Mouse (Mus musculus): ENCODE measurements around the gene Wfdc3.

Wfdc3 gene

DNA sequence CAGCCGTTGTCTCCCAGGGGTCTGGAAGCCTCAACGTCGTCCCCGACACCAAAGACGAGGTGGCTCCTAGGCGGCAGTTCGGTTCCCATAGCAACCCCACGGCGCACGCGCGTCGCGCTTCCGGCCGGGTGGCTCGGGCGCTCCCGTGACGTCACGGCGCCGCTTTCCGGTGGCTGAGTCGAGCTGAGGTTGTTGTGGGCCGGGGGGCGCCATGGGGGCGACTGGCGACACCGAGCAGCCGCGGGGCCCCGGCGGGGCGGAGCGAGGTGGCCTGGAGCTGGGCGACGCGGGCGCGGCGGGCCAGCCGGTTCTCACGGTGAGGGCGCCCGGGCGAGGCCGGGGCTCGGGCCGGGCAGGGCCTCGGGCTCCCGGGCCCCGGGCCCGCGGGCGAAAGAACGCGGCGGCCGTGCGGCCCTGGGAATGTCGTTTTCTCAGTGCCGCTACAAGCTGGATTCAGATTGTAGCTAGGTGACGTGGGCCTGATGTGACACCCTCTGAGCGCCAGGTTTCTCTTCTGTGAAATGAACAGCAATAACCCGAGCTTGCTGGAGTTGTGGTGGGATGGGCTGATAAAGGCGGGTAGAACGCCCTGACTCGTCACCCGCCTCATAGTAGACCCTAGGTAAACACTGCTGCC is at the start of gene Wfdc3, which contains the start of gene Dnttip1:
Gene Wfdc3, minus strand, starts transcription at position 89 of the 637 bp plus-strand sequence.
Gene Dnttip1, plus strand, starts transcription at position 141 of the 637 bp plus-strand sequence.
- peak; percentile 84 for DNase-seq (ENCODE audit: low read depth)

DNA sequence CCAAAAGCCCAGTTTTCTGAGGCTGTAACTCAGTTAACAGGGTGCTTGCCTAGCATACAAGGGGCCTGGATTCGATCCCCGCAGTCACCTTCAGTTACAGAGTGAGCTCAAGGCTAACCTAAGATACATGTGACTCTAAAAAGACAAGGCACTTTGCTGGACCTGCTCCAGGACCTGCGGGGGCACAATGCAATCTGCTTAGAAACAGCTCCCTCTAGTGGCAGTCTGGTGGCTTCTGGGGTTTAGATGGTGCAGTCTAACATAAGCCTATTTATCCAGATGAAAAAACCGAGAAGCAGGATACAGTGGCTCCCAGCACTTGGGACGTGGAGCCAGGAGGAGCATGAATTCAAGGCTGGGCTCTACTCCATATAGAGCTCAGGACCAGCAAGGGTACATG is 48.6 kb upstream of the Wfdc3 start:
- peak; percentile 87 for DNase-seq (ENCODE audit: low read depth)

DNA sequence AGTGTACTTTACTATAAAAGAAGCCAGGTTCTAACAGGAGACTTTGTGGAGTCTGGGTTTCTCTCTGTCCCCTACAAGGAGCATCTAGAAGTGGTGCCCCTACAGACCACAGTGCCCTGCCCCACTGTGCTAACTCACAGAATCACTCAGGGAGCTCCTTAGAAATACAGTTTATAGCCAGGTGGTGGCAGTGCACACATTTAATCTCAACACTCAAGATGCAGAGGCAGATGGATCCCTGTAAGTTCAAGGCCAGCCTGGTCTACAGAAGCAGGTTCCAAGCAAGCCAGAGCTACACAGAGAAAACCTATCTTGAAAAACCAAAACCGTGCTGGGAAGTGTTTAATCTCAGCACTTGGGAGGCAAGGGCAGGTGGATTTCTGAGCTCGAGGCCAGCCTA is 48.0 kb upstream of the Wfdc3 start:
- DNase-seq (ENCODE audit: low read depth), result no peak

DNA sequence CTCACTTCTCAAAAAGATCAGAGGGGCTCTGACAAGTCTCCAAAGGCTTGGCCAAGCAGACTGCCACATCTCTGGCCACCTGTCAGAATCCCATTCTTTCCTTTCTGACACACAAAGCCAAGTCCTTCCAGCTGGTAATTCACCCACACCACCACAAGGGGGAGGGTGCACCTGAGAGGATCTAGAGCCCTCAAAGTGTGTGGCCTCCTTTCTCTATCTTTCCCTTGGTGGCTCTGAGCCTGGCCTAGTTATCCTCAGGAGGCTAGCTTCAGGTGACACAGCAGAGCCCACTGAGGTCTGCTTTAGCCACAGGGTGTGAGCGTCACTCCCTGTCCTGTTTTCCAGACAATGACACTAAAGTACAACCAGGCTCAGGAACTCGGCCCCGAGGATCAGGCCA is 47.5 kb upstream of the Wfdc3 start:
- DNase-seq (ENCODE audit: low read depth), result no peak

DNA sequence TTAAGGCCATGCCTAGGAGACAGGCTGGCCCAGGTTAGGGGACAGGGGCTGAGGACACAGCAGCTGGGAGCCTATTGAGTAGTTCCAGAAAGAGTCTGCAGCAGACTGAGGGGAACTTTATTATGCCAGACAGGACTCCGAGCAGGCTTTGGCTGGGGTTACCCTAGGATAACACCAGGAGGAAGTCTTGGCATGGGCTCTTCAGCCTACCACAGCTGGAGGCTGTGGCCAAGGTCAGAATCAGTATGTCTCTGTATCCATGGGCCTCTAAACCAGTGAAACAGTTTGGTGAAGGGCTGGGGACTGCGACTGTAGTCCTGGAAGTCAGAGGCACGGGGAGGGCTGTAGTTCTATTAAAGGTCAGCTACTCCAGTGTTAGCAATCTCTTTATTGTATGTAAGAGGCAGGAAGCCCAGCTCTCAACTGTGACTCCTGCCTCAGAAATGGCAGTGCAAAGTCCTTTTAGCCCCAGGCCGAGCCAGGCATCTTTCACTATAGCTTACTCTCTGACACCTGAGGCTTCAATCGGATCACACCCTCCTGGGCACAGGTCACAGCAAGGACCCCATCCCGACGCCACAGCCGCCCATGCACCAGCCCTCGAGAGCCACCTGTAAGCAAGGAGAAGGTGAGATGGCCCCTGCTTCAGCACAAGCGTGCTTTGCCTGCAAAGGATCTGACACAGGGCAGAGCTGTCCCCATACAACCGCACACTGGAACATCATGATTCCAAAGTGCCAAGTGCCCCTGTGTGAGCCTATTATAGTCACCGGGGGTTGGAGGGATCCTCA is 46.9 kb upstream of the Wfdc3 start:
- DNase-seq (ENCODE audit: low read depth), result no peak

DNA sequence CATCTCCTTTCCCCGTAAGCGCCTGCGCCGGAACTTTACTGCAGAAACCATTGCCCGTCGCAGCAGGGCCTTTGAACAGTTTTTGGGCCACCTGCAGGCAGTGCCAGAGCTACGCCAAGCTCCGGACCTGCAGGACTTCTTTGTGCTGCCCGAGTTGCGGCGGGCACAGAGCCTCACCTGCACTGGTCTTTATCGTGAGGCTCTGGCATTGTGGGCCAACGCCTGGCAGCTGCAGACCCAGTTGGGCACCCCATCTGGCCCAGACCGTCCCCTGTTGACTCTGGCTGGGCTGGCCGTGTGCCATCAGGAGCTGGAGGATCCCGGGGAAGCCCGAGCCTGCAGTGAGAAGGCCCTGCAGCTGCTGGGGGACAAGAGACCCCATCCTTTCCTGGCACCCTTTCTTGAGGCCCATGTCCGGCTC is 46.1 kb upstream of the Wfdc3 start:
- no peak for DNase-seq (ENCODE audit: low read depth)

DNA sequence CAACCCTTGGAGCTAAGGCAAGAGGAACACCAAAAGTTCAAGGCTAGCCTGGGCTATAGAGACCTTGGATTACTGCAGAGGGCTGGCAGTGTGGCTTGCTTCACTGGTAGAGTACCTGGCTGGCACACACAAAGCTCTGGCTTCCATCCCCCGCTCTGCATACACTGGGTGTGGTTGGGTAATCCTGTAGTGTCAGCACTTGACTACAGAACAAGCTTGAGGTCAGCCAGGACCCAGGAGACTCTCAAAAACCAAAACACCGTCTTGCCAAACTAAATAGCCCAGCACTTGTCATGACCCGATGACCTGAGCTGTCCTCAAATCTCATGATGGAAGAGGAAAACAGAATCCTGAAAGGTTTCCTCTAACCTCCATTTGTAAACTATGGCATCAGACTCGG is 44.7 kb upstream of the Wfdc3 start:
- DNase-seq (ENCODE audit: low read depth), result no peak

DNA sequence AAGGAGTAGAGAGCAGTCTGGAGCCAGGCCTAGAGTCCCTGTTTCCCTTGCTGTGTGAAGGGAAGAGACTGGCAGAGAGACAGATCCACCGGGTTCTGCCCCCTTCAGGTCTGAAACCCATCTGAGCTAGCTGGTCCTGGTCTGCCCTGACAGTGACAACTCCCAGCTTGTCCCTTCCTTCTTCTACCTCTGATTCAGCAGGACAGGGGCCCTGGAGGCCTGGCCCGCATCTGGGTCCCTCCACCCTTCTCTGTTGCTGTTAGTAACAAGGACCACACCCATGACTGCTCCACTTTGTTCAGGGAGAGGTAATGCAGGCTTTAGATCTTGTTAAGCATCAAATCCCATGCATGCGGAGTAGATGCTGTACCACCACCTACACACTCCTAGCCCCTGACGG is 42.7 kb upstream of the Wfdc3 start:
- DNase-seq (ENCODE audit: low read depth), result no peak

DNA sequence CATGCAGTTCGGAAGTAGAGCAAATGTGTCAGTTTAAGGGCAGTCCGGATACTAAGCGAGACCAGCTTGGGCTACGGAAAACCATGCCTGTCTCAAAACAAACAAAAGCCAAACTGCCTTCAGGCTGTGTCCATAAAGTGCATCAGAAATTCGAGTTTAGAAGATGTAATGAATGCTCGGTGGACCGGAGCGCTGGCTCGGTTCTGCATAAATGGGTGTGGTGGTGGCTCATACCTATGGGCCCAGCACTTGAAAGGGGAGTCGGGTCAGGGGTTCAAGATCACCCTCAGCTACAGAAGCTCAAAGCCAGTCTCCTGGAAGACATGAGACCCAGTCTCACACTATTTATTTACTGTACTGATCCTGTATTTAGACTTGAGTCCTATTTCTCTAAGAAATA is 42.0 kb upstream of the Wfdc3 start:
- DNase-seq (ENCODE audit: low read depth), result no peak

DNA sequence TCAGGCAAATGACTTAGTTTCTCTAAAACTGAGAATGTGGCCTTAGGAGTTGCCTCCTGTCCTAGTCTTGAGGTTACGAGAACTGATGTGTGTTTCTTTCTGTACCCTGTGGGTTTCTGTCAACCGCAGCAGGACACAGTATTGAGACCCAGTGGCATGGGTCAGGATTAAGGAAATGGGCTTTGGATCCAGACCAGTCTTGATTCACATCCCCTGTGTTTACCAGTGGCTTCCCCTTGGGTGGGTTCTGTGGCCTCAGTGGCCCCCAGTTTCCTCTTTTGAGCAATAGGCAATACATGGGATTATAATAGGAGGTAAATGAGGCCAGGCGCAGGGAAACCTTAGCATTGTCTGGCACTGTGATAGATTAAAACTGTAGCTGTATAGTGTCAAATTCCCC is 41.3 kb upstream of the Wfdc3 start:
- no peak for DNase-seq (ENCODE audit: low read depth)

DNA sequence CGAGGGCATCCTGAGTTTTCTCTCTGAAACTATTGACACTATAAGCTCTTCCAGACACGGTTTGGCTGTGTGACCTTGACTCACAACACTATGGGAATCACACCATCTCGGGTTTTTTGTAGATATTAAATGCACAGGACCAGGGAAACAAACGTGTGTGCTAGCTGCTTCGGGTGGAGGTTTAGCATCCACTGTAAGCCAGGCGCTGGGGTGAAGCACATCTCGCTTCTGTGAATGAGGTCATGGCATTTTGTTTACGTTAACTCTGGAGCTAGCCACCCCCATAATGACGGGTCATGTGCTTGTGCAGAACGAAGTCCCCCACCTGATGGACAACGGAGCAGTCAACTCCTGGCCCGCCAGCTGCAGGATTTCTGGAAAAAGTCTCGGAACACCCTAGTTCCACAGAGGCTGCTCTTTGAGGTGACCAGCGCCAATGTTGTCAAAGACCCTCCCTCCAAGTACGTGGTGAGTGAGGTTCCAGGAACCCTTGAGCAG is 40.7 kb upstream of the Wfdc3 start:
- no peak for DNase-seq (ENCODE audit: low read depth)

DNA sequence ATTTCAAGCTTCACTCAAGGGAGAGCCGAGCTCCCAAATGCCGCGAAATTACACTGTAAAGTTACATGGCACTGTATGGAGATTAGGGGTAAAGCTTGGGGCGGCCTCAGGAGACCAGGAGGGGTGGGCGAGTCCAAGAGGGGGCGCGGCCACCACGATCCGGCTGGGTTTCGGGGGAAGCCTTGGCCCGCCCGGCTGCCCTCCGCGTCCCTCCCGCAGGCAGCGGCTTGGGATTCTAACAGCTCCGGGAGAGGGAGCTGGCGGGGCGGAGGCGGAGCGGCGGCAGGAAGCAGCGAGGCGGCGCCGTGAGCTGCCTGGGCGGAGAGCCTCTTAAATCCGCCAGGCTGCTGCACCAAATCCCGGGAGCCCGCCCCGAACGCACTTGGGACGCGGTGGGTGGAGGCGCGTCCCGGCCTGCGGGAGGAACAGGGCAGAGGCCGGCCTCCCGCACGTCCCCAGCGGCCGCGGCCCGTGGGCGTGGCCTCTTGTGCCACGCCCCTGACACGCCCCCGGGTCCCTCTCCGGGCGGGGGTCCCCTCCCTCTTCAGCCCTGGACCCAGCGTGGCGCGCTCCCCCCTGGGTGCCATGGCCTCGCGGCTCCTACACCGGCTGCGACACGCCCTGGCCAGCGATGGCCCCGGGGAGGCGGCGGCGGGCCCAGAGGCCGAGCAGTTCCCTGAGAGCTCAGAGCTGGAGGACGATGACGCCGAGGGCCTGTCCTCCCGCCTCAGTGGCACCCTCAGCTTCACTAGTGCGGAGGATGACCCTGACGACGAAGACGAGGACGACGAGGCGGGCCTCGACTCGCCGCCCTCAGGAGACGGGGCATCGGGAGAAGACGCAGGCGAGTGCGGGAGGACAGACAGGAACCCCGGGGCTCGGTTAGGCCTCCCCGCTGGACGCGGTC is 40.0 kb upstream of the Wfdc3 start, which contains the start of gene Snx21:
Gene Snx21, plus strand, starts transcription at position 343 of the 907 bp plus-strand sequence.
- no peak for DNase-seq (ENCODE audit: low read depth)

DNA sequence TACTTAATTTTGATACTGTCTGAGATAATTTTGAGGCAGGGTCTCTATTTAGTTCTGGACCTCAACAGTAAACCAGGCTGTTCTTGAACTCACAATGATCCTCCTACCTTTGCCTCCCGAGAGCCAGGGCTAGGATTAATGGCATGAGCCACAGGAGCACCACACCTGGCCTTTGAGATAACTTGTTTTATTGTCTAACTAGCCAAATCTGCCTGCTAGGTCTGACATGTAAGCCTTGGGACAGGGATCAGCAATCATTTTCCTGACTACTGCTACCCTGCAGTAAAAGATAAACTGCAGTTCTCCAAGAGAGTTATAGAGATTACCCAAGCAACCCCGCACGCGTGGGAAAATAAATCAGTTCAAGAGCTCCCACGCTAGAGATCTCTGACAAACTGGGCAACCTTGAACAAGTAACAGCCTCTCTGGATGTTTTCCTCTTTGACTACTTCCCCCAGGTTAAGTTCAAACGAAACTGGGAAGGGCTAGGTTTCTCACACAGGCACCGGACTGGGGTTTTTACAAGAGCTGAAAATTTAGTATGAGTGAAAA is 39.2 kb upstream of the Wfdc3 start:
- no peak for DNase-seq (ENCODE audit: low read depth)

DNA sequence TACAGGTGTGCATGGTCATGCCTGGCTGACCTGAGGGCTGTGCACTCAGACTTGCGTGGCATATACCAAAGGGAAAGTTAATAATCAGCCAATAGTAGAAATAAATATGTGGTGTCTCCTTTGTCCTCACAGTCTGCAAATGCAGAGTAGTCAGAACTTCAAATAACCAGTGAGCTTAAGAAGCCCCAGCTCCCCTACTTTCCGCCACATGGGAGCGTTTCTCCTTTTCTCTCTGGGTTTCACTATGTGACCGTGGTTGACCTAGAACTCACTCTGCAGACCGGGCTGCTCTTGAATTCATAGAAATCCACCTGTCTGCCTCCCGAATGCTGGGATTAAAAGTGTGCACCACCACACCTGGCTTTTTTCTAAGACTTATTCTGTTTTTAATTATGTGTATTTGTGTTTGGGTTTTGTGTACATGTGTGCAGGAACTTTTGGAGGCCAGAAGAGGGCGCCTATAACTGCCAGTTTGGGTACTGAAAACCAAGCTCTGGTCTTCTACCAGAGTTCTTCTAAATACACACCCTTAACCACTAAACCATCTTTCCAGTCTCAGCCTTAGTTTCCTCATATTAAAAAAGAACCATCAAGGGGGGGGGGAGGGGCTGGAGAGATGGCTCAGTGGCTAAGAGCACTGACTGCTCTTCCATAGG is 38.3 kb upstream of the Wfdc3 start:
- no peak for DNase-seq (ENCODE audit: low read depth)

DNA sequence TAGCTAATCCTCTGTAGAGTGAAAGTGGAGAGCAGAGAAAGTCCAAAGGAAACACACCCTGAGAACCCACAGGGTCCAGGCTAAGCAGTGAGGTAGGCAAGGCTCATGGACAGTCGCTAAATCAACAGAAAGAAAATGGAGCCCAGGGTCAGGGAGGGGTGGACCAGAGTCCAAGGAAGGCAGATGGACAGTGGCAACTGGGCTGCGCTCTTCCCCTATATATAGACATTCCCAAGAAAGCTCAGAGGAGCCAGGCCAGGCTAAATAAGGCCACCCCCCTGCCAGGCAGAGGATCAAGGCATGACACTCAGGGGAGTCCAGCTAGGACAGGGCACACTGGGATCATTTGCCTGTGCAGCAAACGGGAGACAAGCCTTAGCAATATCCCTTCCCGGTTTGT is 36.1 kb upstream of the Wfdc3 start:
- DNase-seq (ENCODE audit: low read depth), result no peak

DNA sequence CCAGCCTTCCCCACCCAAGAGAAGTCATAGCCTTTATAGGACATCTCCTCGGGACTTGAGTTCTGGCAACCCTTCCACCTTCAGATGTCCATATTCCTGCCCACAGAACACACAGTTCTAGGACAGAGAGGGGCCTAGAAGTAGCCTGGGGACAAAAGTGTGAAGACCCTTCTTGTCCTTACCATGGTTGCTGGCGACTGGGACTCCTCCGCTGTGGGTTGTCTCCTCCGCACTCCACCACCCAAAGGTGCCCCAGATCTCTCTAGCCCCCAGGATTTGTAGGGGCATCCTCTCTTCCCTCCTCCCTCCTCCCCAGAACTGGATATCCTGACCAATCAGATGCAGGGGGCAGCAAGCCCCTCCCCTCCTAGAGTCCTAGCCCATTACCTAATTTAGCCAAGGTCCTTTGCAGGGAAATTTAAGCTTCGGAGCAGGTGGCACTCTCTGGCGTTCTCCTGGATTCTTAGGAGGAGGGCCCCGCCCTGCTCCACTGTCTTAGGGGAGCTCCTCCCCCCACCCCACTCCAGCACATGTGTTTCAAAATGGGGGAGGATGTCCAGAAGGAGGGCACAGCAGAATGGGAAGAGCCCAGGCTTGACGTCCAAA is 33.9 kb upstream of the Wfdc3 start, which contains the start of gene Tnnc2:
Gene Tnnc2, minus strand, starts transcription at position 487 of the 606 bp plus-strand sequence.
- DNase-seq (ENCODE audit: low read depth), result no peak

DNA sequence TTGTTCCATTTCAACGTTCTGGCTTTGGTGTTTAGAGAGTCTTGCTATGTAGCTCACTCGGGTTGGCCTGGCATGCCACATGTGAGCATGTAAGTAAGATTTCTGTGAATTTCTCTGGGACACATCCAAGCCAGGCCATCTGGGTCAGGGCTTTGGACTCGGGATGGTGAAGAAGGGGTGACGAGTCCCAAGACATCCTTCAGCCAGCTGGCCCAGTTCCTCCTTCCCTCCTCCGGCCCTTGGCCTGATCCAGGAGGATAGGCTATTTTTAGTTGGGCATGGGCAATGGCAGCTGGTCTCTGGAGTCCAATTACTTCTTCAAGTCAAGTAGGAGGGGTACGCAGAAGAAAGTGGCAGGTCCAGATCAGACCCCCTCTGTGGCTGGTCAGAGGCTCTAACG is 33.1 kb upstream of the Wfdc3 start:
- no peak for DNase-seq (ENCODE audit: low read depth)

DNA sequence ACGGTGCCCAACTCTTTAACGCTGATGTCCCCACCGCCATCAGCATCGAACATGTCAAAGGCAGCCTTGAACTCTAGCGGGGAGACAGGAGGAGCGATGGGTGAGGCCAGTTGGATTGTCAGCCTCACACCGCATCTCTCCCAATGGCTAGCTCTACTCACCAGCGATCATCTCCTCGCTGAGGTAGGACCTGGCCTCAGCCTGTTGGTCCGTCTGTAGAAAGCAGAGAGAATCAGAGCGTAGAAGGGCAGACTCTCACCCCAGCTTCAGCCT is 32.2 kb upstream of the Wfdc3 start:
- DNase-seq (ENCODE audit: low read depth), result no peak

DNA sequence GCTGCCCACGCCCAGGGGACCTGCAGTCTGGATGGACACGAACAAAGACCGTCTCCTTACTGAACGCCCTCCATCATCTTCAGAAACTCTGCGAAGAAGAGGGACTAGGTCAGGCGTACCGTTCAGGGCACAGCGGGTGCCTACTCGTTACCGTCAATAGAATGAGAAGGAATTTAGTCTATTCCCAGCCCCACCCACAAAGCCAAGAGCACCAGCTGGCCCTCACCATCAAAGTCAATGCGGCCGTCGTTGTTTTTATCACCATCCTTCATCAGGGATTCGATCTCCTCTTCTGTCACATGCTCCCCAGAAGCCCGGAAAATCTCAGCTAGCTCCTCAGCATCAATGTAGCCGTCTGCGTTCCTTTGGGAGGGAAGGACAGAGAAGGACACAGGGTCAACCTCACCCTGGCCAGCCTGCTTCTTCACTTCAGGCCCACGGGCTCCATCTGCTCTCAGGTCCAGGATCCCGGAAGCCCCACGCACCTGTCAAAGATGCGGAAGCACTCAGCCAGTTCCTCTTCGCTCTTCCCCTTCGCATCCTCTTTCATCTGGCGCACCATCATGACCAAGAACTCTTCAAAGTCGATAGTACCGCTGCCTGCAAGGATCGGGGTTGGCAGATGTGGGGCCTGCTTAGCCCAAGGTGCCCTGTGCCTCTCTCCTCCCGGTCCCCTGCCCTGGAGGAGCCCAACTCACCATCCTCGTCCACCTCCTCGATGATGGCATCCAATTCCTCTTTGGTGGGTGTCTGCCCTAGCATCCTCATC is 31.7 kb upstream of the Wfdc3 start:
- no peak for DNase-seq (ENCODE audit: low read depth)

DNA sequence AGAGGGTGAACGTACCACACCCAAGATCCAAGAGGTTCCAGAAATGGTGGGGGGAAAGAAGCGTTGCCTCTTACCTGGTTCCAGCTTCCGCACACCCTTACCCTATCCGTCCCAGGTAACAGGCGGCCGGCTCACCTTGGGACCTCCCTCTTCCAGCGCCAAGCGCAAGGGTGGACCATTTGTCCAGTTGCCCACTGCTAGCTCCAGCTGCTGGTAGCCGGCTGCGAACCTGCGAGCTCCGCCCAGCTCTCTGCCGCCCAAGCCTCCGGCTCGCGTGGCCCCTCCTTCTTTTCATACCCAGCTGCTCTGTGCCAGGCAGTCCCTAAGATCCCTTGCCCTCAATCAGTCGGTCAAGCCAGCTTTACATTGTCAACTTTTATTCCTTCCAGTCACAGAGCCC is 31.1 kb upstream of the Wfdc3 start:
- no peak for DNase-seq (ENCODE audit: low read depth)

All from c-Kit-positive CD71-positive TER-119-negative erythroid progenitor cells, embryonic 14.5 days (primary cell).